15 mouse cellular contexts compared by ENCODE assay signal in the genomic region with DNA sequence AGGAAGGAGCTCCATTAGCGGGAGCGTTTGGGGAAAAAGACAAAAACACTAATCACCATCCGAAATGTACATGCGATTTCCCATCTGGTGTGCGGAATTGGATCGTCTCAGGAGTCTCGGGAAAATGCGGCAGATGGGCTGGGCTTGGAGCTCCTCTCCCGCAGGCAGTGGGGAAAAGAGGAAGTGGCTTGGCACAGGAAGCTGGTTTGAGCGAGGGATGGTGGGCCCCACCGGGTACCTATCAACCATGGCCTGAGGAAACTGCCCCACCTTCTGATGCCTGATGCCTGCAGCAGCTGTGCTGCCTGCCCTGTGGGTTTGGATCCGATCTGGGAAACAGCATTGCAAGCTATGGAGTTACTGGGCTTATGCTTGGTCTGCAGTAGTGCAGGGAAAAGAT. TPM values are rescaled to one million over a fixed set of nuclear protein-coding genes. Genes with fewer than 3 reads are reported as not detected.
DNase-seq lines count a peak whose midpoint lies in the region; ATAC-seq and TF ChIP-seq lines count a peak whose summit lies in the region.
"Had no signal": no experiment of that assay in that cellular context is flagged by ENCODE, and none has a peak within 500 bp of the region (broad histone marks: within the 10 kb centered on the region; RNA-seq: fewer than 3 reads in every experiment).

No protein-coding gene starts in this region.

- TF ChIP-seq CTCF in ES-Bruce4 (IDR thresholded peaks at IDR 0.05; ENCODE audit: low read depth, low read length): no peak

- ATAC-seq in embryonic facial prominence, embryonic 14.5 days (ENCODE audit: low read depth): no peak
- peak; percentile 52; the same call in 1 of the 2 replicates for ATAC-seq in hindbrain, embryonic 16.5 days
- ATAC-seq: Patski had no signal

- WGBS in embryonic facial prominence, embryonic 14.5 days: 21% methylated on average over 12 of the region's 12 CpGs
- WGBS in embryonic facial prominence, embryonic 10.5 days: 47% methylated on average over 12 of the region's 12 CpGs
- 20% methylated on average over 12 of the region's 12 CpGs for WGBS in hindbrain, embryonic 16.5 days

- TF ChIP-seq POLR2A in ES-Bruce4 (IDR thresholded peaks at IDR 0.05; ENCODE audit: insufficient read depth, low read length): no peak

- no peaks in the 10 kb centered on the region for H3K4me1 ChIP-seq in embryonic facial prominence, embryonic 14.5 days (ENCODE audit: control insufficient read depth, insufficient read depth, low read length)
- peaks cover 21% of the 10 kb centered on the region for H3K4me1 ChIP-seq in embryonic facial prominence, embryonic 10.5 days
- H3K4me1 ChIP-seq in ES-Bruce4 (ENCODE audit: control insufficient read depth, insufficient read depth, low read length): no peaks in the 10 kb centered on the region
- H3K4me1 ChIP-seq in hindbrain, embryonic 16.5 days (ENCODE audit: control insufficient read depth, insufficient read depth, low read depth, low read length): peaks cover 10% of the 10 kb centered on the region
- H3K4me1 ChIP-seq: liver, embryonic 13.5 days had no signal

- no peak for TF ChIP-seq EP300 in ES-Bruce4 (IDR thresholded peaks at IDR 0.05; ENCODE audit: insufficient read depth, low read depth, low read length)

- peaks cover 31% of the 10 kb centered on the region for H3K27me3 ChIP-seq in embryonic facial prominence, embryonic 14.5 days (replicated peaks; ENCODE audit: control insufficient read depth, insufficient read depth, low read length)
- peaks cover 58% of the 10 kb centered on the region for H3K27me3 ChIP-seq in embryonic facial prominence, embryonic 10.5 days (replicated peaks; ENCODE audit: low read depth, poor library complexity, severe bottlenecking)
- H3K27me3 ChIP-seq in ES-Bruce4 (ENCODE audit: control insufficient read depth, insufficient read depth, low read length, poor library complexity, severe bottlenecking): no peaks in the 10 kb centered on the region
- peaks cover 7% of the 10 kb centered on the region; the same call in 1 of the 2 replicates for H3K27me3 ChIP-seq in hindbrain, embryonic 16.5 days (replicated peaks; ENCODE audit: control insufficient read depth, insufficient read depth, low read length)

- no peak overlapping the region for H3K9ac ChIP-seq in embryonic facial prominence, embryonic 14.5 days (ENCODE audit: low read depth, low read length)
- H3K9ac ChIP-seq in ES-Bruce4 (ENCODE audit: low read depth, poor library complexity, severe bottlenecking): no peak overlapping the region
- peak overlapping the region; percentile 30; the same call in 1 of the 2 replicates for H3K9ac ChIP-seq in hindbrain, embryonic 16.5 days (ENCODE audit: low read depth, low read length)
- H3K9ac ChIP-seq: liver, embryonic 13.5 days; neural tube, embryonic 12.5 days had no signal

- H3K36me3 ChIP-seq in embryonic facial prominence, embryonic 14.5 days (ENCODE audit: control insufficient read depth, insufficient read depth, low read length): no peaks in the 10 kb centered on the region
- H3K36me3 ChIP-seq in embryonic facial prominence, embryonic 10.5 days (replicated peaks): no peaks in the 10 kb centered on the region
- no peaks in the 10 kb centered on the region for H3K36me3 ChIP-seq in ES-Bruce4 (ENCODE audit: control insufficient read depth, insufficient read depth, low read length, poor library complexity, severe bottlenecking)
- H3K36me3 ChIP-seq in hindbrain, embryonic 16.5 days (ENCODE audit: control insufficient read depth, insufficient read depth, low read length): no peaks in the 10 kb centered on the region
- H3K36me3 ChIP-seq: liver, embryonic 13.5 days; neural tube, embryonic 12.5 days had no signal

- DNase-seq in embryonic facial prominence, embryonic 14.5 days (ENCODE audit: low spot score): peak; percentile 54
- DNase-seq in embryonic facial prominence, embryonic 10.5 days (ENCODE audit: low spot score): no peak
- peak; percentile 74 for DNase-seq in left cerebral cortex, postnatal 4 days
- DNase-seq in adrenal gland, adult 2 months: no peak
- DNase-seq in adrenal gland, postnatal 10 days: no peak
- no peak for DNase-seq in adrenal gland, postnatal 25 days
- DNase-seq: B cell, adult 2 months; kidney, postnatal 25 days; liver, embryonic 13.5 days; thymus, adult 2 months had no signal

- H3K27ac ChIP-seq in embryonic facial prominence, embryonic 14.5 days (replicated peaks; ENCODE audit: low read depth, low read length): no peak overlapping the region
- H3K27ac ChIP-seq in embryonic facial prominence, embryonic 10.5 days (replicated peaks): no peak overlapping the region
- no peak overlapping the region for H3K27ac ChIP-seq in ES-Bruce4 (ENCODE audit: insufficient read depth, low read length)
- H3K27ac ChIP-seq in hindbrain, embryonic 16.5 days (ENCODE audit: low read depth, low read length): no peak overlapping the region
- H3K27ac ChIP-seq: liver, embryonic 13.5 days; macrophage; neural tube, embryonic 12.5 days had no signal

- no peaks in the 10 kb centered on the region for H3K9me3 ChIP-seq in embryonic facial prominence, embryonic 14.5 days (ENCODE audit: control insufficient read depth, low read length)
- no peaks in the 10 kb centered on the region for H3K9me3 ChIP-seq in embryonic facial prominence, embryonic 10.5 days
- no peaks in the 10 kb centered on the region for H3K9me3 ChIP-seq in ES-Bruce4 (replicated peaks; ENCODE audit: control insufficient read depth, insufficient read depth, low read length, poor library complexity, severe bottlenecking)
- no peaks in the 10 kb centered on the region for H3K9me3 ChIP-seq in hindbrain, embryonic 16.5 days (ENCODE audit: control insufficient read depth, low read length)
- H3K9me3 ChIP-seq: liver, embryonic 13.5 days; neural tube, embryonic 12.5 days had no signal

- no peak overlapping the region for H3K4me3 ChIP-seq in embryonic facial prominence, embryonic 14.5 days (ENCODE audit: low read depth, low read length)
- H3K4me3 ChIP-seq in embryonic facial prominence, embryonic 10.5 days: no peak overlapping the region
- 0 out of 2 replicates have a peak overlapping the region, but pooled peaks have one; percentile 9 for H3K4me3 ChIP-seq in ES-Bruce4 (ENCODE audit: low read depth, low read length)
- no peak overlapping the region for H3K4me3 ChIP-seq in hindbrain, embryonic 16.5 days (ENCODE audit: low read length)
- H3K4me3 ChIP-seq: liver, embryonic 13.5 days; neural tube, embryonic 12.5 days had no signal

- intact Hi-C loops in left cerebral cortex, postnatal 4 days (cut with DNase I): no loop called here

- H3K4me2 ChIP-seq in embryonic facial prominence, embryonic 14.5 days (ENCODE audit: low read depth, low read length): no peak overlapping the region
- no peak overlapping the region; the same call in 1 of the 2 replicates for H3K4me2 ChIP-seq in hindbrain, embryonic 16.5 days (ENCODE audit: low read length)
- H3K4me2 ChIP-seq: liver, embryonic 13.5 days; neural tube, embryonic 12.5 days had no signal

RNA-seq across cellular contexts. Expression of a gene that starts 12.4 kb away (rescaled TPM):
- polyA plus RNA-seq in embryonic facial prominence, embryonic 14.5 days (2014; fragmentation: Nextera tagmentation; extraction: Ambion mirVana): 0.39 and 0.59 TPM in 2 replicates
- 0.16 and 0.36 TPM in 2 replicates for polyA plus RNA-seq in embryonic facial prominence, embryonic 10.5 days (2016; fragmentation: Nextera tagmentation; extraction: Ambion mirVana)
- 10.3 and 12.5 TPM in 2 replicates for polyA plus RNA-seq in ES-Bruce4 (2011; ENCODE audit: insufficient read depth, insufficient read length, low read depth, missing spikeins)
- polyA plus RNA-seq in hindbrain, embryonic 16.5 days (2015; fragmentation: Nextera tagmentation; extraction: Ambion mirVana): 5.2 and 5.5 TPM in 2 replicates
- 10 to 100 TPM; 64.9 to 68.8 TPM for total RNA-seq in left cerebral cortex, postnatal 4 days (2021)
- total RNA-seq in adrenal gland, adult 2 months (2021): under 1 TPM; 0.35 to 0.37 TPM
- 0.26 and 0.30 TPM in 2 replicates for polyA plus RNA-seq in adrenal gland, adult 2 months (2012; rRNA removed)
- under 1 TPM; 0.15 to 0.21 TPM for total RNA-seq in adrenal gland, postnatal 10 days (2021)
- 0.38 and 0.39 TPM in 2 replicates for total RNA-seq in adrenal gland, postnatal 25 days (2021)
- polyA plus RNA-seq: macrophage, Patski had no signal

Comparison
In these comparisons a context has a peak if more than half of its experiments do, and no peak if none do; other contexts are left out.
1. DNase-seq: peak in embryonic facial prominence, embryonic 14.5 days (single experiment) and left cerebral cortex, postnatal 4 days (single experiment); none in embryonic facial prominence, embryonic 10.5 days (single experiment), adrenal gland, adult 2 months (single experiment), adrenal gland, postnatal 10 days (single experiment) and adrenal gland, postnatal 25 days (single experiment).